Mouse (Mus musculus): ENCODE measurements around the gene Trim56.

- TF ChIP-seq CTCF (IDR thresholded peaks at IDR 0.05; ENCODE audit: low read depth, low read length), result no peak
- no peak for TF ChIP-seq GATA2 (IDR thresholded peaks at IDR 0.05; ENCODE audit: borderline replicate concordance, low read depth, low read length)
- no peak for TF ChIP-seq POLR2AphosphoS5 (IDR thresholded peaks at IDR 0.05; ENCODE audit: insufficient replicate concordance, low read depth, low read length)
Measured at GRCm38 (mm10) chr5:137100660-137101059, 15.3 kb downstream of the Trim56 start.

All from G1E (cell line).